Mouse (Mus musculus): Measurements from ENCODE around the gene Gid4. TPM values are rescaled to one million over a fixed set of nuclear protein-coding genes. Genes with fewer than 3 reads are reported as not detected.
A peak's percentile ranks its signal among the peaks of the same experiment; 100 is the strongest.

Gid4 gene
- polyA plus RNA-seq, 1 experiment from 2014 or later = 24.6 TPM

DNA sequence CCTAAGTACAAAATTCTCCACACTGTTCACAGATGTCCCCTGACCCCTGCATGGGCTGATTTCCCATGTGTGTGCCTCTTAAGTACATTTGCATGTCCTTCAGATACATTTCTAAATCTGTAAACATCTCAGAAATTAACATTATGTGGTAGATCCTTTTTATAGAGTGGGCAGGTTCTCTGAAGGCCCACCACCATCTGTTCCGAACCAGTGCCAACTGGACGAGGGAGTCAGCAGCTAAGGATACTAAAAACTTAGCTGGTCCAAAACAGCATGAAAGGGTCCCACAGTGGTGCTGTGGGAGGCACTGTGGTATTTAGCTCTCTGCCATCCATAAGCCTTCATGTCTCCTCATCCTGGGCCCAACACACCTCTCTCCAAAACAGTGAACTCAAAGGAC is 19.8 kb upstream of the Gid4 start:
- Histone ChIP-seq H3K4me2 (replicated peaks) (no peak overlapping the region), H3K4me1 (replicated peaks) (no peaks in the 10 kb centered on the region), H3K27me3 (replicated peaks) (no peaks in the 10 kb centered on the region), H3K9me3 (no peaks in the 10 kb centered on the region), H3K27ac (no peak overlapping the region), H3K36me3 (peaks cover 10% of the 10 kb centered on the region), H3K9ac (no peak overlapping the region), H3K4me3 (replicated peaks) (no peak overlapping the region)
- no peak for ATAC-seq
- 96% methylated on average over 2 of the region's 2 CpGs for WGBS

DNA sequence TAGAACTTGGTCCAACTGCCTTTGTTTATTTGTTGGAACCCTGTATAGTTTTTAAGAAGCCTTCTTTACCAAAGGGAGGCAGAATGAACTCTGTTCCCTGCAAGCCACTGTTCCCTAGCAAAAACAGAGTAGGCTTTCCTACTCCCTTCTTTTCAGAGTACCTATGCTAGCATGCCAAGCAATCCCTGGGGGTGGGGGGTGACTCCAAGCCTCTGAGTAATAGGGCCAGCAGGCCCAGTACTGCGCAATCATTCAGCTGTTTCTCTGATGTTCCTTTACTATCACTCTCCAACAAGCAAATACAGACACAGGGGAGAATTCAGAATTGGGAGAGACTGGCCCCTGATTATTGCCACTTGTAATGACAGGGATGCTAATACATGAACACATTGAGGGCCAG is 10.3 kb upstream of the Gid4 start:
- H3K9me3 ChIP-seq = no peaks in the 10 kb centered on the region
- peaks cover 33% of the 10 kb centered on the region for H3K36me3 ChIP-seq
- H3K9ac ChIP-seq = no peak overlapping the region
- ATAC-seq = no peak
- H3K4me3 ChIP-seq (replicated peaks) = no peak overlapping the region
- no peak overlapping the region for H3K4me2 ChIP-seq (replicated peaks)
- 95% methylated on average over 1 of the region's 1 CpGs for WGBS
- no peaks in the 10 kb centered on the region for H3K27me3 ChIP-seq (replicated peaks)
- no peaks in the 10 kb centered on the region for H3K4me1 ChIP-seq (replicated peaks)
- no peak overlapping the region for H3K27ac ChIP-seq

DNA sequence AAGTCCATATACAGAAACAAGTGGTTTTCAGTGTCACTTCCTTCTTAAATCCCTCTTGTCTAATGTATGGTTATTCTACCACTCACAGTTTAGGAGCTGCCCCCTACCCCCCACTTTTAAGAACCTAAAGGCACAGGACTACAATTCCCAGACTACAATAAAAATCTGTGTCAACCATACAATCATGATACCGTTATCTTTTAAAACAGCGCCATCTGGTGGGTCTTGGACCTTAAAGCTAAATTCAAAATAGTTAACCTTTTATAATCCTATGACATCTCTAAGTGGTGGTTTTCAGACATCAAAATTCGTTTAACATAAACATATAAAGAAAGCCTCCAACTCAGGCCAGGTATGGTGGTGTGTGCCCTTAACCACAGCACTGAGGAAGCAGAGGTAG is 4.8 kb upstream of the Gid4 start:
- 8% methylated on average over 3 of the region's 3 CpGs for WGBS
- no peaks in the 10 kb centered on the region for H3K9me3 ChIP-seq
- 0 out of 2 replicates have a peak, but pooled peaks cover 4% of the 10 kb centered on the region for H3K36me3 ChIP-seq
- peaks cover 6% of the 10 kb centered on the region; the same call in 1 of the 2 replicates for H3K4me1 ChIP-seq (replicated peaks)
- H3K4me2 ChIP-seq (replicated peaks) = no peak overlapping the region
- no peak overlapping the region for H3K27ac ChIP-seq
- no peak for ATAC-seq
- H3K9ac ChIP-seq = no peak overlapping the region
- no peak overlapping the region for H3K4me3 ChIP-seq (replicated peaks)
- no peaks in the 10 kb centered on the region for H3K27me3 ChIP-seq (replicated peaks)

DNA sequence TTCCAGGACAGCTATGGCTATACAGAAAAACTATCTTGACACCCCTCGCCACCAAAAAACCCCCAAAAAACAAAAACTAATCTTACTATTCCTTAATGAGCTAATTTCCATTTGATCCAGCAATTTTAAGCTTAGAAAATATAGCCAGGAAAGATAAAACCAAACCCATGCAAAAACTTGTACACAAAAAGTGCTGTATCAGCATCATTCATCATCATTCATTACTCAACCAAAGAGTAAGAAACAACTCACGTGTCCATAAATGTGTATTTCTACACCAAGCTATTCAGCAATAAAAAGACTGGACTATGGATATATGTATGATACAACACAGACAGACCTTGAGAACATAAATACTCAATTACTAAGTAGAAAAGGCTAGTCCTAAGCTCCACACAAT is 4.0 kb upstream of the Gid4 start:
- Histone ChIP-seq H3K9me3 (no peaks in the 10 kb centered on the region), H3K4me1 (replicated peaks) (peaks cover 6% of the 10 kb centered on the region; the same call in 1 of the 2 replicates), H3K4me3 (replicated peaks) (no peak overlapping the region), H3K27ac (no peak overlapping the region), H3K36me3 (0 out of 2 replicates have a peak, but pooled peaks cover 2% of the 10 kb centered on the region), H3K4me2 (replicated peaks) (no peak overlapping the region), H3K9ac (no peak overlapping the region), H3K27me3 (replicated peaks) (no peaks in the 10 kb centered on the region)
- 78% methylated on average over 2 of the region's 2 CpGs for WGBS
- ATAC-seq = no peak

DNA sequence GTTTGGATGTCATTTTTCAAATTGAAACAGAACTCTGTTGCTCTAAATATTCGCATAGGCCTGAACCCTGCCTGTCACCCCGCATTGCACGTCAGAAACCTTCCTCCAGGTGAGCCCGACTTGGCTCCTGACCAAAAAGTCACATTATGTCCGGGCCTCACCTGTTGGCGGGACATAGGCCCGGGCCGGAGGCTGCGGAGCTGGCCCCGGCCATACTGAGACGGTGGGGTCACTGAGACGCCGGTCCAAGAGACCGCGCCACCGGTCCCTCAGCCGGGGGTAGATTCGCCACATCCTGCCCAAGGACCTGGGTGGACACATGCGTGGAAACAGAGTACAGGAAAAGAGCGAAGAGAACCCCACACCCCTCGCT is 369 bp upstream of the Gid4 start:
- H3K4me3 ChIP-seq (replicated peaks) = peak overlapping the region; percentile 92
- H3K27ac ChIP-seq = peak overlapping the region; percentile 60; the same call in 1 of the 2 replicates
- H3K9ac ChIP-seq = peak overlapping the region; percentile 73
- no peaks in the 10 kb centered on the region for H3K27me3 ChIP-seq (replicated peaks)
- no peaks in the 10 kb centered on the region for H3K9me3 ChIP-seq
- peaks cover 16% of the 10 kb centered on the region for H3K4me1 ChIP-seq (replicated peaks)
- H3K36me3 ChIP-seq = no peaks in the 10 kb centered on the region
- peak overlapping the region; percentile 73 for H3K4me2 ChIP-seq (replicated peaks)
- WGBS = under 1% methylated on average over 21 of the region's 21 CpGs
- peak; percentile 60 for ATAC-seq

DNA sequence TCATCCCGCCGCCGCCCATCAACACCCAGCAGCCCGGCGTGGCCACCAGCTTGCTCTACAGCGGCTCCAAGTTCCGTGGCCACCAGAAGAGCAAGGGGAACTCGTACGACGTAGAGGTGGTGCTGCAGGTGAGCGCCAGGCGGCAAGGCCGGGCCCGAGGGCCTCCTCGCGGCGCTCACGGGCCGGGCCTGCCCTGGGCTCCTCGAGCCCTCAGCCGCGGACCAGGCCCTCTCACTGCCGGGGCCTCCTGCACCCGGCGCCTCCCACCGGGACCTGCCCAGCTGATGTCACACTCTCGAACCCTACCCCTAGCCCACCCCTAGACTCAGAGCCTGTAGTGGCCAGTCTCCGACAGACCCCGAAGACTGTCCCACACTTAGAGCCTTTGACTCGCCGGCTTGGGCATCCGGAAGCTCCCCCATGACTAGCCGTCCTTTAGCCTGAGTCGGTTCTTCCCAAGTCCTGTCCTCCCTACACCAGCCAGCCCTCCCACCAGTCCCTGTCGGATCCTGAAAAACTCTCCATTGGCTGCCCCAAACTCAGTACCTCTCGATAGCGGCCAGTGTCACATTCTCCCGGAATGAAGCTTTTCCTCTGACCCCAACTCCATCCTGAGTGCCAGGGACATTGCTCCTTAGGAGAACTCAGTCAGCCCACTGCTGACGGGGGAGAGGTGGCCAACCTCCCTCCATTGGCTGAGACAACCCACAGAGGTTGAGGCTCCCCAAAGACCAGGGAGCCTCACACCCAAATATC is 950 bp downstream of the Gid4 start, which contains the start of gene Atpaf2:
Gene Atpaf2, minus strand, starts transcription at position 741 of the 756 bp plus-strand sequence.
- Histone ChIP-seq H3K4me3 (replicated peaks) (peak within 1 kb of the TSS; percentile 92), H3K9me3 (no peaks in the 10 kb centered on the region), H3K36me3 (no peaks in the 10 kb centered on the region), H3K27me3 (replicated peaks) (no peaks in the 10 kb centered on the region), H3K27ac (peak within 1 kb of the TSS; percentile 91), H3K4me2 (replicated peaks) (peak within 1 kb of the TSS; percentile 85), H3K9ac (peak within 1 kb of the TSS; percentile 95), H3K4me1 (replicated peaks) (peaks cover 16% of the 10 kb centered on the region)
- ATAC-seq = peak; percentile 38
- WGBS = under 1% methylated on average over 39 of the region's 39 CpGs

DNA sequence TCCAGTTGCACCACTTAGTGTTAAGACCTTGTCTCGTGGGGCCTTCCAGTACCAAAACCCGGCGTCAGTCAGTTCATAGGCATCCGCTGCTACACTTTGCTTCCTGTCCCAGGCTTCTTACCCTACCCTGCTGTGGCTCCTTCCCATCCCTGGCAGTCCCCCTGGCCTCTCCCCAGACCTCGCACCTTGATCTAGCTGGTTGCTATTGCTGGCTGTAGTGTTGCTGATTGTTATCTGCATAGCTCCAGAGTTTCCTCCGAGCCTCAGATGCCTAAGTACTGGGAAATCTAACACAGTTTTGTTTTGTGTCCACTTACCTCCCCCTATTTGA is 1.5 kb downstream of the Gid4 start:
- no peak for ATAC-seq
- H3K27me3 ChIP-seq (replicated peaks) = no peaks in the 10 kb centered on the region
- peak overlapping the region; percentile 95 for H3K9ac ChIP-seq
- no peaks in the 10 kb centered on the region for H3K9me3 ChIP-seq
- peaks cover 16% of the 10 kb centered on the region for H3K4me1 ChIP-seq (replicated peaks)
- H3K4me2 ChIP-seq (replicated peaks) = peak overlapping the region; percentile 85
- 6% methylated on average over 6 of the region's 6 CpGs for WGBS
- H3K4me3 ChIP-seq (replicated peaks) = peak overlapping the region; percentile 92
- H3K36me3 ChIP-seq = no peaks in the 10 kb centered on the region
- H3K27ac ChIP-seq = peak overlapping the region; percentile 91

DNA sequence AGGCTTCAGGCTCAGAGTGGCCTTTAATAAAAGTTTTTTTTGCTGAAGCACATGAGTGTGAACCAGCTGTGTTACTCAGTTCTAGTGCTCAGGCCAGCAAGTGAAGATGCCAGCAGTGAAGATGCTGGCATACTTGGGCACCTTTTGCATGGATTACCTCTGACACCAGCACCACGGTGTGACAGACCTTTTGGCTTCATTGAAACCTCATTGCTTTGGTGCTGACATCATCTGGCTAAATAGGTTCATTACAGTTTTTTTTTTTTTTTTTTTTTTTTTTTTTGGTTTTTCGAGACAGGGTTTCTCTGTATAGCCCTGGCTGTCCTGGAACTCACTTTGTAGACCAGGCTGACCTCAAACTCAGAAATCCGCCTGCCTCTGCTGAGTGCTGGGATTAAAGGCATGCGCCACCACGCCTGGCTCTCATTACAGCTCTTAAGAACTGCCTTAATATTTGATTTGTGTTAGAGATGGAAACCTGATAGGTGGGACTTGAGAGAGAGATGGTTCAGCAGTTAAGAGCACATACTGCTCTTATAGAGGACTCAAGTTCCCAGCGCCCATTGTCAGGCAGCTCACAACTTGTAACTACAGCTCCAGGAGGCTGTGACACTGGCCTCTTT is 5.2 kb downstream of the Gid4 start:
- H3K9ac ChIP-seq = no peak overlapping the region
- H3K27me3 ChIP-seq (replicated peaks) = no peaks in the 10 kb centered on the region
- no peaks in the 10 kb centered on the region for H3K36me3 ChIP-seq
- no peak overlapping the region for H3K4me3 ChIP-seq (replicated peaks)
- peaks cover 10% of the 10 kb centered on the region for H3K4me1 ChIP-seq (replicated peaks)
- ATAC-seq = no peak
- H3K4me2 ChIP-seq (replicated peaks) = no peak overlapping the region
- WGBS = 60% methylated on average over 6 of the region's 6 CpGs
- no peak overlapping the region for H3K27ac ChIP-seq
- H3K9me3 ChIP-seq = no peaks in the 10 kb centered on the region

DNA sequence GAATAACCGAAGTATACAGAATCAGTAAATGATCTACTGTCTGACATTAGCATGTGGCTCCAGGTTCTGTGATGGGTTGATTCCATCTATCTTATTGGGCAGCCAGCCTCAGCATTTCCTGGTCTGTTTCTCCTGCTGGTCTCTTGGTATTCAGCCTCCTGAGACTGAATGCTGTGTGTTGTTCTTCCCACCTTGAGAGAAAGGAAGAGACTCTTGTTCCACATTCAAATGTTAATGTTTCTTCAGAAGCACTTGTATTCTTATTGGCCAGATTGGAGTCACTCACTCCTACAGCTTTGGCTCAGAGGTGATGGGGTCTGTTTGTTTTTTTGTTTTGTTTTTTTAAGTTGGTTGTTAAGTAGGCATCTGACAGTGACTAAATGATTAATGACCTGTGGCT is 6.1 kb downstream of the Gid4 start:
- Histone ChIP-seq H3K27me3 (replicated peaks) (no peaks in the 10 kb centered on the region), H3K4me2 (replicated peaks) (no peak overlapping the region), H3K4me3 (replicated peaks) (no peak overlapping the region), H3K9ac (no peak overlapping the region), H3K4me1 (replicated peaks) (peaks cover 10% of the 10 kb centered on the region), H3K27ac (no peak overlapping the region), H3K36me3 (no peaks in the 10 kb centered on the region), H3K9me3 (no peaks in the 10 kb centered on the region)
- 69% methylated on average over 1 of the region's 1 CpGs for WGBS
- no peak for ATAC-seq

DNA sequence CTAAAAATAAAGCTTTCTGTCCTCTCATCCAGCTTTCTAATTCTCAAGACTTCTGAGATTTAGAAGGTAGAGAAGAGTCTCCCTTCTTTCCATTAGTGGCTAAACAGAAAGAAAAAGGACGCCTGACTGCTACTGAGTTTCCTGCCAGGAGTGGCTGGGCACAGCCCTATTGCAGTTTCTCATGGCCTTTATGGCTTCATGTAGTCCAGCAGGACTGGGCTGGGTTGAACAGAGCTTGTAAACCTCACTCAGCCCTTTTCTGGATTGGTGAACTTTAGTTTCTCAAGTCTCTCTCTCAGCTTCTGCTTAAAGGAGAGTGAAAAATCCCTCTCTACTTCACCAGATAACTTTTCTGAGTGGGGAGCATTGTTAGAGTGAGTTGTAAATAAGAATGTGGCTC is 9.5 kb downstream of the Gid4 start:
- Histone ChIP-seq H3K9me3 (no peaks in the 10 kb centered on the region), H3K36me3 (no peaks in the 10 kb centered on the region; the same call in 1 of the 2 replicates), H3K27ac (peak overlapping the region; percentile 24; the same call in 1 of the 2 replicates), H3K27me3 (replicated peaks) (no peaks in the 10 kb centered on the region), H3K4me1 (replicated peaks) (no peaks in the 10 kb centered on the region), H3K4me3 (replicated peaks) (no peak overlapping the region), H3K9ac (no peak overlapping the region), H3K4me2 (replicated peaks) (no peak overlapping the region)
- 70% methylated on average over 1 of the region's 1 CpGs for WGBS
- ATAC-seq = peak; percentile 49; the same call in 1 of the 2 replicates

DNA sequence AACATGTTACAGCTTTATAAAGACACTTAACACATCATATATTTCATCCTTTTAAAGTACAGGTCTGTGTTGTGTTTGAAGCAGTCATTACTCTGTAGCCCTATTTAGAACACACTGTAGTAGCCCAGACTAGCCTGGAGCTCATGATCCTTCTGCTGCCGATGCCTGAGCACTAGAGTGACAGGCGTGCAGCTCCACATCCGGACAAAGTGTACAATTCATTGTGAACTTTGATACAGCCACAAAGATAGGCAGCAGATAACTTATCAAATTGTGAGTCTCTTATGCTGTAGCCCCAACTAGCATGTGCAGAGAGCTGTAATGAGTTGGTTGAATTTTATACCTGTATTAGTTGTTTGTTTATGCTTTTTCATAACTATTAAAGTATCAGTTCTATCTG is 10.7 kb downstream of the Gid4 start:
- peak; percentile 79 for ATAC-seq
- no peak overlapping the region for H3K9ac ChIP-seq
- H3K4me1 ChIP-seq (replicated peaks) = no peaks in the 10 kb centered on the region
- no peak overlapping the region for H3K4me2 ChIP-seq (replicated peaks)
- 70% methylated on average over 3 of the region's 3 CpGs for WGBS
- H3K4me3 ChIP-seq (replicated peaks) = no peak overlapping the region
- H3K27ac ChIP-seq = peak overlapping the region; percentile 20; the same call in 1 of the 2 replicates
- H3K9me3 ChIP-seq = no peaks in the 10 kb centered on the region
- no peaks in the 10 kb centered on the region for H3K27me3 ChIP-seq (replicated peaks)
- peaks cover 3% of the 10 kb centered on the region; the same call in 1 of the 2 replicates for H3K36me3 ChIP-seq

DNA sequence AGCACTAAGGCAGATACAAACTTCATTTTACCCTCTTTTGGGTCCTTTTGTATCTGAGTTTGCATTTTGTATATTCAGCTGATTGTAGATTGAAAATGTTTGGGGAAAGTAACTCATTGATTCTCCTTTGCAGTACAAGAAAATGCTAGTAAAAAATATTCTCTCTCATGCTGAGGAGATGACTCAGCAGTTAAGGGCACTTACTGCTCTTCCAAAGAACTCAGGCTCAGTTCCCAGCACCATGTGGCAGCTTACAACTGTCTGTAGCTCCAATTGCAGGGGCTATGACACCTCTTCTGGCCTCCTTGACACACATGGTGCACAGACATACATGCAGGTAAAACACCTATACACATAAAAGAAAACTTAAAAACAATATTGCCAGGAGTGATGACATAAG is 16.6 kb downstream of the Gid4 start:
- H3K4me2 ChIP-seq (replicated peaks) = no peak overlapping the region
- peaks cover 7% of the 10 kb centered on the region; the same call in 1 of the 2 replicates for H3K36me3 ChIP-seq
- ATAC-seq = no peak

DNA sequence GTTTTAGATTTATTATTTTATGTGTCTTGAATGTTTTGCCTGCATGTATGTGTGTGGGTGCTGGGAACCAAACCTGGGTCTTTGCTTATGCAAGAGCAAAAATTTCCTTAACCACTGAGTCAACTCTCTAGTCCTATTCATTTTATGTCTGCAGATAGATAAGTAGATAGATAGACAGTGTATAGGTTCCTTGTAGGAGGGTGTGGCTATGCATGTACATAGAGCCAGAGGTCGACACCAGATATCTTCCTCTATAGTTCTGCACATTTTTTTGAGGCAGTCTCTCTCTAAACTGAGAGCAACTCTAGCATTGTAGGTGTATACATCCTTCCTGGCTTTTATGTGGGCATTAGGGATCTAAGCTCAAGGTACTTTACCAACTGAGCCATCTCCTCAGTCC is 18.2 kb downstream of the Gid4 start:
- Histone ChIP-seq H3K4me1 (replicated peaks) (no peaks in the 10 kb centered on the region), H3K9ac (no peak overlapping the region), H3K4me3 (replicated peaks) (no peak overlapping the region), H3K9me3 (no peaks in the 10 kb centered on the region), H3K27ac (no peak overlapping the region), H3K4me2 (replicated peaks) (no peak overlapping the region), H3K36me3 (peaks cover 7% of the 10 kb centered on the region; the same call in 1 of the 2 replicates), H3K27me3 (replicated peaks) (no peaks in the 10 kb centered on the region)
- 83% methylated on average over 1 of the region's 1 CpGs for WGBS
- no peak for ATAC-seq

More for the DNA sequence above, 16.6 kb downstream of the Gid4 start:
- Histone ChIP-seq H3K27me3 (replicated peaks) (no peaks in the 10 kb centered on the region), H3K27ac (no peak overlapping the region), H3K9me3 (no peaks in the 10 kb centered on the region), H3K4me1 (replicated peaks) (no peaks in the 10 kb centered on the region), H3K9ac (no peak overlapping the region), H3K4me3 (replicated peaks) (no peak overlapping the region)
